Mouse (Mus musculus): Measurements from ENCODE around the gene Snx29.
"Not testable (repeated sequence)": the region's sequence is repeated elsewhere in the genome, so short reads cannot be mapped to it uniquely, and the experiment has no call there.

Gene Snx29

DNA sequence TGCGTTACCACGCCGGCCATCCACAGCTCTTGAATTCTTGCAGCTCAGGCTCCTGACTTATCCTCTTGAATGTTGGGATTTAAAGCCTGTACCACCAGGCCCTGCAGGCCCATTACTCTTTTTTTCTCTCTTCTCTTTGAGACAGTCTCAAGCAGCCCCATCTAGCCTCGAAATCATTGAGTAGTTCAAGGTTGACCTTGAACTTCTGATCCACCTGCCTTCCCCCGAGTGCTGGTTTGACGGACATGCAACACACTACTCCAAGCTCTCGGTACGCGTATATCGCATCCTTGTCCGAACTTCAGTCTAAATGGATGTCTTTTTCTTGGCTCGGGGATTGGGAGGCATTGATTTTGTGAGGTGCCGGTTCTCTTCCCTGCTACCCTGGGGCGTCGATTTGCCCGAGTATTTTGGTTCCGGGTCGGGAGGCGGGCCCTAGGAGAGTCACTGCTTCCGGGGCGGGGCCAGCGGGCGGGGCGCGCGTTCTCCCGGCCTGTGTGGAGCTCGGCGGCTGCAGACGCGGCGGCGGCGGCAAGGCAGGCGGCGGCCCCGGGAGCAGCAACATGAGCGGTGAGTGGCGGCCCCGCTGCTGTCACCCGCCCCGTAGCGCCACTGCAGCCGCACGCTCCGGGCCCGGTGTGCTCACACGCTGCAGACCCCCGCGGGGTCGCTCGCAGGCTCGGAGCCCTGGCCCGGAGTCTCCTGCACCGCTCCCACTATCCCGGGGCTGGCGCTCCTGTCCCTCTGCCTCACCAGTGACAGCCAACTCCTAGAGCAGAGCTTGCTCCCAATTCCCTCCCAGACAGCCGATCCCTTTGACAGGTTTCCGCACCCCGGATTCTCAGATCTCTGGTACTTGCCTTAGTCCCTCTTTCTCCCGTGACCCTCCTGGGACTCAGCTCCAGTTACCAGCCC is at the start of gene Snx29:
Gene Snx29, plus strand, starts transcription at position 500 of the 915 bp plus-strand sequence.
- peak; percentile 98 to 99 for DNase-seq (ENCODE audit: low spot score in 2 of 2)

DNA sequence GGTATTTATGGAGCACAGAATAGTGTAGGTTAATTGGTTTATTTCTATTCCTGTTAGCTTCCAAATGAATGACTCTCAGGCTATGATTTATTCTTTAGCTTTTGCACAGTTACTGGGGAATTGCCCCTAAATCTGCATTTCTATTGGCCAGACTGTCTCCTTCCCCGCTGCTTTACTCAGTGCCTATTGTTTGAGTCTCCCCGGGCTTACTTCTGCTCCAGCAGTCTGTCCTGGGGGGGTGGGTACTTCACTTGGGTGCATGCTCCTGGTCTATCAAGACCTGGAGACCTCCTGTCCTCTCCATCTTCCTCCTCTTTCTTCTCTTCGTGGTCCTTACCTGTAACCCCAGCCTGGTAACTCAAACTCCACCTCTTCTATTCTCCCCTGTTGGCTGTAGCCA is 45.8 kb upstream of the Snx29 start:
- no peak for DNase-seq (ENCODE audit: low spot score in 2 of 2)

DNA sequence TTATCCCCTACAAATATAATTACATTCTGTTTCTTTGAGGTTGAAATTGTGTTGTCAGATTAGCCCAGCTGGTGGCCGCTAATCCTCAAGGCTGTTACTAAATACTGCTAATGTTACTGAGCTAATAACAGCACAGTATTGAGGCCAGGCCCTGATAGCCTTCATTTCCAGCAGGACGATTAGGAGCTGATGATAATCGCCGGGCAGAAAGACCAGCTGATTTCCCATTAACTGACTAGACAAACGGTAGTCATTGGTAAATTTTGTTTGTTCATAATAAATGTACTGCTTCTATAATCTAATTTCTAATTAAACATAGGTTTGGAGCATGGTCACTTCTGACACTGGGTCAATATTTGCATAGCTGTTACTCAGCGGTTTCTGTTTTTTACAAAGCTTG is 43.9 kb upstream of the Snx29 start:
- DNase-seq (ENCODE audit: low spot score in 2 of 2): no peak

DNA sequence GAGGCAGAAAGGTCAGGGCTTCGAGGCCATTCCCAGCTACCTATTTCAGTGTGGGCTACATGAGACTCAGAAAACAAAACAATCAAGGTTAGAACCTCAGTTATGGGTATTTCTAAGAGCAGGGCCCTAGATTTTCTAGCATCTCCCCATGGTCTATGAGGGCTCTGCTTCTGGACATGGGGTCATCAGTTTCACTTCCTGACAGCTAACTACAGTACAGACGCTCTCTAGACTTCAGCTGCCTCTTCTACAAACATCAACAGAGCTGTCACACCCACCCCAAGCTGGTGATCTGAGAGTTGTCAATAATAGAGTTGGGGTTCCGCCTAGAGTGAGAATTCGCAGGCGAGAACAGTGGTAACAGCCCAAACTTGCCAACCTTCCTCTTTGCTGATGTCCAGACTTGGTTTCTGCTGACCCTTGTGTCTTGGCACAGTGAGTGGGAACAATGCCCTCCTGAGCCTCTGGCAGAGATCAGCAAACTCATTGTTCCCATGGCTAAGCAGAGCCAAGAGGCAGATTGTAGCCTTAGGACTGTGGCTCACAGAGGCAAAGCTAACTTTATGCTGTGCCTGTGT is 40.0 kb upstream of the Snx29 start:
- no peak for DNase-seq (ENCODE audit: low spot score in 2 of 2)

DNA sequence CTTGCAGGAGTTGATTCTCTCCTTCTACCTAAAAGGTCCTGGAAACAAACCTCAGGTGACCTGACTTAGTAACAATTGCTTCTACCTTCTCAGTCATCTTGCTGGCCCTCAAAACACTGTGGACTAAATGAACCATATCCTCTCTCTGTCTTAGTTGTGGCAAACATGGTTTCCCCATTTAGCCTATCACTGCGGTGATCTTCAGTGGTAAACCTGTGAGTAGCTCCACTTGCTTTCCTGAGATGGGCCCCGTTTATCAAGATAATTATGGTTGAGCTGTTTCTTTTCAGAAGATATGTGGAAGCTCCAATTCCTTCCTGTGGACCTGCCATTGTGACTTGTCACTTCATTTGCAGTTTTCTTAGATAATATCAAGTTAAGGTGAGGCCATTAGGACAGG is 37.8 kb upstream of the Snx29 start:
- no peak for DNase-seq (ENCODE audit: low spot score in 2 of 2)

DNA sequence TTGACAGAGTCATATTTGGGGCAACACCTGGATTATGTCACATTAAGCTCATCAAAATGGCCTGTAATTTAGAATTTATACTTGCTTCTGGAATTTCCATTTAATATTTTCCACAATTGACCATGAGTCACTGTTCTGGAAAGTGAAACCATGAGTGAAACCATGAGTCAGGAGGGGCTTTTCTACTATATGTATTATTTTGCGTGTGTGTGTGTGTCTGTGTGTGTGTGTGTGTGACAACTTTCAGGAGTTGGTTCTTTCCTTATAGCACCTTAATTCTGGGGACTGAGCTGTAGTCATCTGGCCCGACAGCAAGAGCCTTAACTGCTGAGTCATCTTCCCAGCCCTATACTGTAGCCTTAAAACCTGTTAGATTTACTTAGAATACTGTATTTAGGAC is 36.8 kb upstream of the Snx29 start:
- DNase-seq (ENCODE audit: low spot score in 2 of 2): no peak

DNA sequence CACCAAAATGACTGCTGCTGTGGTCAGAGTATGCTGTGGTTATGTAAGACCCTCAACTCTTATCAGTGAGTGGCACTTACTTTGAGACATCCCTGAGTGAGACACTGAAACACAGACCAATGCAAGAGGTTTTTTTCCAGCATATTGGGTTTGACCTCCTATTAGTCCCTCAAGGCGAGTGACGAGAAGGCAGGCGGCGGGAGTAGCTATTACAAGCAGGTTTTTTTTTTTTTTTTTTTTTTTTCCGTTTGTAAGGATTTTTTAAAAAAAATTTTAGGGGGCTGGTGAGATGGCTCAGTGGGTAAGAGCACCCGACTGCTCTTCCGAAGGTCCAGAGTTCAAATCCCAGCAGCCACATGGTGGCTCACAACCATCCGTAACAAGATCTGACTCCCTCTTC is 33.8 kb upstream of the Snx29 start:
- DNase-seq (ENCODE audit: low spot score in 2 of 2): not testable (repeated sequence)

DNA sequence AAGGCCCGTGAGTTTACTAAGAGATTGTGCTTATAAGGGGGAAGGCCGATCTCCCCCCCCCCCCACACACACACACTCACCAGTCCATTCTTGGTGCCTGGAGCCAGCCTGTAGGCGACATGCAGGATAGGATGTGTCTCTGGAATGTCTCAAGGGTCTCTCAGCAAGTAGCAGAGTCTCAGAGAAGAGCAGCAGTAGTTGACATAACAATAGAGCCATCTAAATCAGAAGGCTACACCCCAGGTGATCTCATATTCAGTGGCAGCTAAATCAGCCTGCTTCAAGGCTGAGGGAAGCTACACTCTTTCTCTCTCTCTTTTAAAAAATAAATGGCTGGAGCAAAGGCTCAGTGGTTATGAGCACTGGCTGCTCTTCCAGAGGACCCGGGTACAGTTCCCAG is 27.1 kb upstream of the Snx29 start:
- DNase-seq (ENCODE audit: low spot score in 2 of 2): not testable (repeated sequence)

DNA sequence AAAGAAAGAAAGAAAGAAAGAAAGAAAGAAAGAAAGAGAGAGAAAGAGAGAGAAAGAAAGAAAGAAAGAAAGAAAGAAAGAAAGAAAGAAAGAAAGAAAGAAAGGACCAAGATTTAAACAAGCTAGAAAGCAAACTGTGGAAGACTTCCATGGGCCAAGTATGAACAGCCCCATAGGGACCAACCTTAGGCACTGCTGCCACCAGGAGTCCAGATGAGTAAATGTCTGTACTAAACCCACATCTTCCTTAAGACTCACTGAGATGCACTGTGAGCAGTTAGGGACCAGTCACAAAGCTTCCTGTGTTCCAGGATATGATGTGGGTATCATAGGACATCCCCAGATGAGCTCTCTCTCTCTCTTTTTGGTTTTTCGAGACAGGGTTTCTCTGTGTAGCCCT is 25.0 kb upstream of the Snx29 start:
- DNase-seq (ENCODE audit: low spot score in 2 of 2): not testable (repeated sequence)

DNA sequence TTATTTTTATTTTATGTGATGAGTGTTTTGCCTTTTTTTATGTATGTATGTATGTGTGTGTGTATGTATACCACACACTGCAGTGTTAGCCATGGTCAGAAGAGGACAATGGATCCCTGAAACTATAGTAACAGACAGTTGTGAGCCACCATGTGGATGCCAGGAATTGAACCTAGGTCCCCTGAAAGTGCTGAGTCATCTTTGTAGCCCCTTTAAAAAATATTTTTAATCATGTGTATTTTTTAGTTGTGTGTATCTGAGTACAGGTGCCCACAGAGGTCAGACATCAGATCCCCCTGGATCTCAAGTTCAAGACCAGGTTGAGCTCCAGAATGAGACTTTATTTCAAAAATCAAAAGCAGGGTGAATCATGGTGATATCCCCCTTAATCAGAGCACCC is 19.0 kb upstream of the Snx29 start:
- no peak for DNase-seq (ENCODE audit: low spot score in 2 of 2)

DNA sequence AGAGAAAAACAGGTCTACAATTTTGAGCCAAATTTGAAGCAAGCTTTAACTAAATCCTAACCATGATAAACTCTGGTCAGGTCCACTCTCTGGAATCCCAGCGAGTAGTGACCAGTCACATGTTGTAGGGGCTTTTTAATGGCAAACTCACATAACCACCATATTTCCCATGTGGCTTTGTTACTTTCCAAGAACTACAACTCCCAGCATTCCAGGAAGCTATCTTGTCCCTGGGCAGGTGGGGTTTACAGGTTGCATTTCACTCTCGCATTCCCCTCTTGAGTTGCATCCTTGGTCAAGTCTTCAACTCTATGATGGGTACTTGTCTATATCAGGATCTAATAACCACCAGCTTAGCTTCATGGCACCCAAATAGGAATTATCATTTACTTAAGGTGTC is 17.2 kb upstream of the Snx29 start:
- DNase-seq (ENCODE audit: low spot score in 2 of 2): no peak

DNA sequence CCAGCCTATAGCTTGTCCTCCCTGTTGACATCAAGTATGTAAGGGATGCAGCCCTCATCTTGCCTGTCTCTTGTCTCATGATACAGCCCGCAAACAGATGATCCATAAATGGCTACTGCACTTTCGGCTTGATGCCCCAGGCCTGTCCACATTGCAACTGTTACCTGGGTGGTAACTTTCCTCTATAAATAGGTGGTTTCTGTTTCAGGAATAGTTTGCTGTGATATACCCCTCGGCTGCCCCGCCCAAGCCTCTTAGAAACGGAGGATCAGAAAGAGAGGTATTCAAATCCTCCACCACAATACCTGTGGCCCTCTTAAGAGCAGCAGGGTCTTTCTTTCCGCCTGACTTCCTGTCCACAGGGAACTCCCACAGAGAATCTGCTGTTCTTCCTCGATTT is 9.2 kb upstream of the Snx29 start, which contains the start of gene Tnfrsf17:
Gene Tnfrsf17, plus strand, starts transcription at position 301 of the 400 bp plus-strand sequence.
- no peak for DNase-seq (ENCODE audit: low spot score in 2 of 2)

DNA sequence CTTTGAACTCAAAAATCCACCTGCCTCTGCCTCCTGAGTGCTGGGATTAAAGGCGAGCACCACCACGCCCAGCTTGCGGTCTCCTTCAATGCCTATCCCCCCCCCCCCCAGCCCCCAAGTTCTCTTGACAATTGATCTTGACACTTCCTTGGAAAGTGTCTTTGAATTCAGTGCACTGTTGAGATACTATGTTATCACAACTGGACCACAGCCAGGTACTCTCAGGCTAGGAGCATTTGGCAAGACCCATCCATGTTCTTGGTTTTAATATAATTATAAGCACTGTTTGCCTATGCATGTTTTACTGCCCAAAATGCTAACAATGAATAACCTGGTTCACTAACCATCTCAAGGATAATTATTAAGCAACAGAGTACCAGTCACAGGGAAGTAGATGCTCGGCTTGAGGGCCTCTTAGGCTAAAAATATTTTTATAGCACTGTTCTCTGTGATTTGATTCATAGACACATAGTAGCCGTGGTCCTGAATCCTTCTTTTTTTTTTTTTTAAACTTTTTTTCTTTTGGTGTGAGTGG is 6.9 kb upstream of the Snx29 start:
- no peak for DNase-seq (ENCODE audit: low spot score in 2 of 2)

DNA sequence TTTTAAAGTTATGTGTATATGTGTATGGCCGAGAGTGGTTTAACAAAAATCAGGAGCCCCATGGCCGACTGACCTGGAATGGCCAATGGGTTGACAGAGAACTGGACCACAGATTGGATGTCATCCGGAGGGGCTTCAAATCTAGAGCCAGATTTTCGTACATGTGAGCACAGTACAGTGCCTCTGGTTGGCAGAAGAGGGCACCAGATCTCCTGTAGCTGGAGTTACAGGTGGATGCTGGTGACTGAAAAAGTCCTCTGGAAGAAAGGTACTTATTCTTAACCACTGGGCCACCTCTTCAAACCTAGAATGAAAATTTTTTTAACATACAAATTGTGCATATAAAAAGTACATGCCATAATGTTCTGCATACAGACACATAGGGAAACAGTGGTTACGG is 6.0 kb upstream of the Snx29 start:
- DNase-seq (ENCODE audit: low spot score in 2 of 2): no peak

DNA sequence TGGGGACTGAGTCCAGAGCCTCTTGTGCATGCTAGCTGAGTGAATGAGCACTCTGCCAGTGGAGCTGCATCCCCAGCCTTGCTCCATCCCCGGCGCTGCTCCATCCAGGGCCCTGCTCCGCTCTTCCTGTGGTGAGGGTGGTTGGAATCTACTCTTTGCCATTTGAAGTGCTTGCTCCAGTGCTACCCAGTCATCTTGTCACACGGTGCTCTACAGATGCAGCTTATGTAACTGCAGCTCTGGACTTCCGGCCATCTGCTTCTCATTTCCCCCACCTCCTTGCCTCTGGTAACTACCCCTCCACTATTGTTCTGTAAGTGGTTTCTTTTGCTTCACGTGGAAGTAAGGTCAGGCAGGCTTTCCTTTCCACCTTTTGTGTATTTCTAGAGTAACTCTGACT is 5.4 kb upstream of the Snx29 start:
- DNase-seq (ENCODE audit: low spot score in 2 of 2): no peak

DNA sequence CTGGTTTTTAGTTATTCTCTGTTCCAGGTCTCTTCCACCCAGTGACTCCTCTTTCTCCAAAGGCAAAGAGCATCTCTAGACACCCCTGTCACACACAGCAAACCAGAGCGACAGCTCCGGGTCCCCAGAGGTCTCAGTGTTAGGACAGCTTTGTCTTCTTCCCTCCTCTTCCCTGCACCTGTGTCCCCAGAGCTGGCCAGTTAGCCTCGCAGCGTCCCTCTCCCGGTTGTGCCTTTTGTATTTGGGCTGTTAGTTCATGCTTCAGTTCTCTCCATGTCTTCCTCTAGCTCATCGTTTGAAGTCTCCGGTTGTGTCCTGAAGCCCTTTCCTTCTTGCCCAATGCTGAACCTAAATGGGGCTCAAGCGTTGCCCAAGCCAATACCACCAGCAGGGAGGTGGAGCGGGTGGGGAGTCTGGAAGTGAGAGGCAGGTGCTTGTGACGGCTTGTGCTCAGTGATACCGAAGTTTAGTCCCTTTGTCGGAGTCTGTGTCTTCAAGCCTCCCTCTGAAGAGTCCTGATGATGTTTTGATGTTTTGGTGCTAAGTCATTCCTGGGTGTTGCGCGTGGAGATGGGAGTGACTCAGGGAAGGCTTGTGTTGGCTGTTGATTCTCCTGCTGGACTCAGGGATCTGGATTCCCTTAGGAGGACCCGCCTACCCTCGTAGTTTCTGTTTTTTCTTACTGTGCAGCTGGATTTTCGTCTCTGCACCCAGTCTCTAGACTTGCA is 780 bp downstream of the Snx29 start:
- peak in 1 of 2 experiments; percentile 6 for DNase-seq (ENCODE audit: low spot score in 2 of 2)

DNA sequence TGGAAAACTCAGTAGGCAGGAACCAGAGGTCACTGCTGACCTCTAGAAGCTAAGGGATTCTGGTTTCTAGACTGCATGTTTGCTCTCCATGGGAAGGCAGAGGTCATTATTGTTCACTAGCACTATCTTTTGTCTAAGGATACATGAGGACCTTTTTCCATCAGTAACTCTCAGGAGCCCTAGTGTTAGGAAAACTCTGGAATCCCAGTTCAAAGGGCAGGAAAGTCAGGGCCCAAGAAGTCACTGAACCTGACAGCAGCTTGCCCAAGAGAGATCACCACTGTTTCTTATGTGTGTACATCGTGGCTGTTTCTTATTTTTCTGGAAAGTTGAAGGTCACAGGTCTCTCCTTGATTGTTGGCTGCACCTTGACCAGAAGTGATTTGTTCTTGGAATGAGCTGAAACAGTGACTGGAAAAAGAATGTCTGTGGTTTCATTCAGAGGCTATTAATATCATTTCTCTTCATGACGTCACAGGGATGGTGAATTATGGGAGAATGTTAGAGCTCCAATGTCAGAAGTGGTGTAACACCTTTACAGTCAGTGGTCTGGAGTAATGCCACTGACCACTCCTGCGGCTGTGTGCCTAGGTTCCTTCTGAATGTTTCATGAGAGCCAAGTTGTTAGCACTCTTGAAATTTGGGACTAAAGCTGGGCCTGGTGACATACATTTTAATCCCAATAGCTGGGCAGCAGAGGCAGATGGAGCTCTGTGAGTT is 7.5 kb downstream of the Snx29 start:
- DNase-seq (ENCODE audit: low spot score in 2 of 2): no peak

DNA sequence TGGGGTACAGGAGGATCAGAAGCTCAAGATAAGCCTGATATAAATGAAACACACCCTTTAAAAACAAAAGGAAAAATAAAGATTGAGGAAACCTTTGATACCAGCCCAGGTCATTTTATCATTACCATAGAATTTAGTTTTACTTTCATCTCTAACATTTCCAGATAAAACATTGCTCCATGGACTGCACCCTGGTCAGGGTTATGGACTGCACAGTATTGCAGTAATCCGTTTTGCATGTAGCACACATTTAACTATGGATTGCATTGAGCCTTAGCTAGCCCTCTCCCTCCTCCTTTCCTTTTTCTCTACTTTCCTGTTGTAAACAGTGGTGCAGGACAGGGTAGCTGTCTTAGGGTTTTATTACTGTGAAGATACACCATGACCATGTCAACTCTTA is 8.3 kb downstream of the Snx29 start:
- no peak for DNase-seq (ENCODE audit: low spot score in 2 of 2)

DNA sequence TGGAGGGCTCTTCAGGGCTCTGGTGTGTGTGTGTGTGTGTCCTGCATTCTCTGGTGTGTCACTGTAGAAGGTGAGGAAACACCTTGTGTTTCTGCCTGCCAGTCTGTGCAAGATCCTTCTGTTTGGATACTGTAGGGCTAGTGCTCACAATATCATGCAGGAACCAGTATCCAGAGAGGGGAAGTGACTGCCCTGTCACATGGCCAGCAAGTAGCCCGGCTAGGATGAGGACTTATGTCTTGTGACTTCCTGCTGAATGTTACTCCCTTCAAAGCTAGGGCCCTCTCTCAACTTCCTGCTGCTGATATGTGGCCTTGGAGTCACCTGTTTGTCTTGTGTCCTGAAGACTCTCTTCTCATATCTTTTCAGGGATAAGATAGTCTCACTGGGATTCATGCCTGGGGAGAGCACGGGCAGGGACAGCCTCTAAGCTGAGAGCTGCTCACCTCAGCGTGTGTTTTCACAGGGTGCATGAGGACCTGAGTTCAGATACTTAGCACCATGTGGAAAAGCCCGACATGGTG is 20.6 kb downstream of the Snx29 start:
- DNase-seq (ENCODE audit: low spot score in 2 of 2): no peak

DNA sequence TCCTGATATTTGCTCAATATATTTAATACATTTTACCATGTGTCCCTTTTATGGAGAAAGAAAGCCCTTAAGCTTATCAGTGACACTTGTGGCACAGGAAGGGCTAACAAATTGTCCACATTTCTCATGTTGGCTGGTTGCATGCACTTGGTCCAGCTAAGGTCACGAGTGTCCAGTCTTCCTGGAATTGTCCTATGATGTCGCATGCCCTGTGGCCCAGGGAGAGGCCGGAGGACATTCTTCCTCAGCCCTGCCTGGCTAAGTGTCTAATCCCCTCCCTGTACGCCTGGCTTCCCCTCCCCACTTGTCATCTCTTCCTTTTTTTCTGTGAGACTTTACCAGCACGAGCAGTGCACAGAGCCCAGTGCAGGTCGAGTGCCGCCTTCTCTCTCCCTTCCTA is 29.2 kb downstream of the Snx29 start:
- no peak for DNase-seq (ENCODE audit: low spot score in 2 of 2)

DNA sequence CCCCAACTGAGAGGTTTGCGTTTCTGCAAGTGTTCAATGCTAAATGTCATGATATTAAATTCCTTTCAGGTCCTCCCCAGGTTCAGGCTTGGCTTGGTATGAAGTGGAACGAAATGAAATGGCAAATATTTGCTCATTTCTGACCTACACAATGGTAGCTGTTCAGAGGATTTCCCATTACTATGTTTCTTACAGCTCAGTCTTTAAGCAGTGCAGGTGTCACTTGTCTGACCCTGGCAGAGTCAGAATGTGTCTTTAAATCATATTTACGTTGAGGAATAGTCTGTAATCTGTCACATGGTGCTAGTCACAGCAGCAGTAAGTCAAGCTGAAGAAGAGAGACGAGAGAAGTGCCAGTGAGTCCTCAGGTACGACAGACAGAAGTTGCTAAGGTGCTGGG is 36.5 kb downstream of the Snx29 start:
- DNase-seq (ENCODE audit: low spot score in 2 of 2): no peak
